Mouse (Mus musculus) thymus, adult 2 months (tissue): ENCODE data around the gene Tnfsf15.

Source experiments
- CTCF ChIP-seq: fragments of 200-500 bp; IDR thresholded peaks from 2 replicates; pipeline ENCODE4 v1.5.1; 2012; ENCODE audit warnings: mild to moderate bottlenecking, control low read depth, low read length, moderate library complexity, borderline replicate concordance; ENCODE audit not compliant: control insufficient read depth, poor library complexity, insufficient read depth; ENCODE audit errors: extremely low read depth
- POLR2A ChIP-seq: fragments of 200-500 bp; IDR thresholded peaks from 2 replicates; pipeline ENCODE4 v1.6.1; 2012; ENCODE audit warnings: mild to moderate bottlenecking, low read length, control low read depth, moderate library complexity; ENCODE audit not compliant: control insufficient read depth, poor library complexity, insufficient read depth; ENCODE audit errors: extremely low read depth

DNA sequence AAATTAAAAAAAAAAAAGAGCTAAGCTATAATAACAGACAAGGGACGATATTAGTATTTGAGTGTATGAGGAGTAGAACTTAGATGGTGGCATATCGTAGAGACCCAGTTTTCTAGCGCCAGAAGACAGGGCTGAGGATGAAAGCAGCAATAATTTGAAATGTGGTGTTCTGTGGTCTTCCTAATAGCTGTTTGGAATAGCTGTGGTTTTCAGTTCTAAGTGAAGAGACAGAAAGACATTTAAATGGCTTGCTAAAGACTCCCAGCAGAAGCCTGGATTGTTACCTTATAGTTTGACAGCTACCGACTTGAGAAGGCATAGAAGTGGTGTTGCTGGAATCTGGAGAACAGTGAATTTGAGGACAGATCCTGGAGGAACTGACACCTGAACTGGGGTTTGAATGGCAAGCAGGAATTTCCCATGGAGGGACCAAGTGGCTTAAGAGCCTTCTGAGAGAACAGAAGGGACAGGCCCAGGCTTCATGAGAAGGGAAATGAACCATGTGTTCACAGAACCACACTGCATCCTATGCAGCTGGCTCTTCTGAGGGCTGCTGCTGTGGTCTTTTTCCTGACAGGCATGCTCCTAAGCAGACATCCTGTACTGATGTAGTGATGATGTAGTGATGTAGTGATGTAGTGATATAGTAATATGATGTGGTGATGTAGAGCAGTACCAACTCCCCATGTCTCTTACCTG lies 42.8 kb downstream of the Tnfsf15 start:
- TF ChIP-seq CTCF, result no peak
- no peak for TF ChIP-seq POLR2A
